Mouse (Mus musculus): ENCODE results near the gene Samm50.

DNA sequence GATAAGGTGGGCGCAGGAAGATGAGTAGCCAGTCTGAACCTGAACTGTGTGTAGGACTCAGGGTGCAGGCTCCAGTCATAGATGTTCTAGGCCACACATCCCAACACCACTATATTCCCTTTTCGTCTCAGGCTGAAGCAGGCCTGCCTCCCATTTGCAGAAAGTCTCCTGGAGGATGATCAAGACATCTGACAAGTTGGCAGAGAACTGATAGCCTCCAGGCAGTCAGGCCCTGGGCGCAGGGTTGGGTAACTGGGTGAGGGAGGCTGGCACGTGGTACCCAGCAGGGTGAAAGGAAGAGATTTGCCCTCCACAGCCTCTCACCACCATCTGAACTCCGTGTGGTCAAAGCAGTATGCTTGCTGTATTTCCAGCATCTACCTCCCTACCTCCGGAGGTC, 30.2 kb upstream of the Samm50 start:
- no peak for TF ChIP-seq CTCF (IDR thresholded peaks at IDR 0.05; ENCODE audit: low read depth, low read length)
- no peak for TF ChIP-seq POLR2A (IDR thresholded peaks at IDR 0.05; ENCODE audit: borderline replicate concordance, low read depth, low read length)
